Mouse (Mus musculus) small intestine, adult 2 months (tissue): ENCODE measurements around the gene 4930404N11Rik.

Experiments
- CTCF ChIP-seq: fragments of 200-500 bp; IDR thresholded peaks from 2 replicates; pipeline ENCODE4 v1.5.1; 2012; ENCODE audit warnings: low read depth, mild to moderate bottlenecking, control low read depth, inconsistent platforms, low read length, moderate library complexity, mixed read lengths; ENCODE audit not compliant: insufficient replicate concordance, insufficient read length; ENCODE audit errors: extremely low read depth
- POLR2A ChIP-seq: fragments of 200-500 bp; IDR thresholded peaks from 2 replicates; pipeline ENCODE4 v1.6.1; 2012; ENCODE audit warnings: low read depth, mild to moderate bottlenecking, control low read depth, inconsistent platforms, low read length, moderate library complexity

GRCm38 (mm10) chr10:81354738-81355477 lies 10.7 kb downstream of the 4930404N11Rik start:
- TF ChIP-seq POLR2A (no peak), CTCF (no peak)
